Mouse (Mus musculus) urinary bladder, postnatal 0 days (tissue): ENCODE results near the gene Aox1. TPM values are rescaled to one million over a fixed set of nuclear protein-coding genes. Genes with fewer than 3 reads are reported as not detected.

ENCODE experiments used
- polyA plus RNA-seq: library from polyadenylated mRNA; unstranded; fragments of >200 nt; fragmentation: Nextera tagmentation; extraction: Ambion mirVana; gene quantifications from 2 replicates; pipeline ENCODE4 v1.2.1, GENCODE M21; 2015

The Aox1 gene
- polyA plus RNA-seq = 1.5 TPM in 2 replicates

DNA sequence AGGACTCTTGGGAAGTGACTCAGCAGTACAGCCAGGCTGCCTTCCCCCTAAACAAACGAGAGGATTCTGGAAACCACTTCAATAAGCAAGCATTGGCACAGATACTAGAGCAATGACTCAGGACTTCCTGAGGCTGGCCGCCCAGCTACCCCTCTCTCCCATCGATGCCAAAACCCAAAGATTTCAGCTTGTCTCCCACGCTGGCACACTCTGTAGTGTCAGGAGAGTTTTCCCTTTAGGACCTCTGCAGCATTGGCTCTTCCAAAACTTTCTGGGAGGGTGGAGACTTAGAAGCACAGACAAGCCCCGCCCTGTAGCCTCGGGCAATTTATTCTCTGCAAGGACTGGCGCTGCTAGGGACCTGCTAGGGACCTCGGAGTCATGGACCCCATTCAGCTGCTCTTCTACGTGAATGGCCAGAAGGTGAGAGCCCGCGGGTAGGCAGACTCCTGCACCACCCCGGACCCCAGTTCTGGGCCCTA lies at the start of gene Aox1:
Gene Aox1, plus strand, starts transcription at position 296 of the 482 bp plus-strand sequence.

DNA sequence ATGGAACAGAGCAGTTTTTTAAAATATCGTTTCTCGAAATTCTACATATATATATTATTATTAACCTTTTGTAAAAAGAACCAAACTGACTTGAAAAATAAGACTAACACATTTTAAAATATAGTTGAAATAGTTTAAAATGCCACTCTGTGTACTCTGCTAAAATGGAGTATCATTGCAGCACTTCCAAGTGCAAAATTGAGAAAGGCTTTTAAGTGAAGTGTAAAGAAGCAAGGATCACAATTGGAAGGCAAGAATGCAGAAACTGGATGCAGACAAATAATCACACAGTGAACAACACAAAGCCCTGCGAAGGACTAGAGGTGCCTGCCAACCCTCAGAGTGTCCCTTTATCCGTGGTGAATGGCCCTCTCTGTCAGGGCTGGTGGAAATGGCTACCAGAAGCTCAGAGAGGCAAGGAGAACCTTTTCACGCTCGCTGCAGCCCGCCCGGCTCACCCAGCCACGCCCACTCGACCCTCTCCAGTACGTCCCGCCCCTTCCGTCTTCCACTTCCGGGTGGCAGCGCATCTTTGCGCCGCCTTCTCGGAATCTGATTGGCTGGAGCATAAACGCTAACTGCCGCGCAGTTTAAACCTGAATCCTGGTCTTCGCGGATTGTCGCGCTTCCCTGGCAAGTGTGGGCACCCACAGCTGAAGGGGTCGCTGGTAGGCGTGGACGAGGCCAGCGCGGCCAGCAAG lies 34.1 kb upstream of the Aox1 start, which contains the start of gene Sgo2a:
Gene Sgo2a, plus strand, starts transcription at position 540 of the 701 bp plus-strand sequence.

GRCm38 (mm10) chr1:58018856-58019255 lies 10.9 kb upstream of the Aox1 start, which contains the start of gene Kctd18:
TSS of gene Kctd18 (minus strand) at chr1:58018956.

GRCm38 (mm10) chr1:58112880-58113279 lies 83.1 kb downstream of the Aox1 start, which contains the start of gene Aox3:
TSS of gene Aox3 (plus strand) at chr1:58113130.

Other genes with a start within 250 kb of the Aox1 start
- 3.0 and 4.9 TPM in 2 replicates for gene Sgo2a, start 34.0 kb upstream of the Aox1 start, polyA plus RNA-seq
- 8.8 and 10.2 TPM in 2 replicates for gene Kctd18, start 11.0 kb upstream of the Aox1 start, polyA plus RNA-seq
- gene Aox3, start 83.2 kb downstream of the Aox1 start, polyA plus RNA-seq = 1.4 and 2.1 TPM in 2 replicates
- 0.02 and 0.07 TPM in 2 replicates for gene Aox4, start 180.5 kb downstream of the Aox1 start, polyA plus RNA-seq
- gene Aox2, start 248.4 kb downstream of the Aox1 start, polyA plus RNA-seq = 0.07 TPM in 1 of 2 replicates, not detected in the other